Mouse (Mus musculus): ENCODE data around the gene Ccr5.
"Not testable (repeated sequence)": the region's sequence is repeated elsewhere in the genome, so short reads cannot be mapped to it uniquely, and the experiment has no call there.

Gene Ccr5

DNA sequence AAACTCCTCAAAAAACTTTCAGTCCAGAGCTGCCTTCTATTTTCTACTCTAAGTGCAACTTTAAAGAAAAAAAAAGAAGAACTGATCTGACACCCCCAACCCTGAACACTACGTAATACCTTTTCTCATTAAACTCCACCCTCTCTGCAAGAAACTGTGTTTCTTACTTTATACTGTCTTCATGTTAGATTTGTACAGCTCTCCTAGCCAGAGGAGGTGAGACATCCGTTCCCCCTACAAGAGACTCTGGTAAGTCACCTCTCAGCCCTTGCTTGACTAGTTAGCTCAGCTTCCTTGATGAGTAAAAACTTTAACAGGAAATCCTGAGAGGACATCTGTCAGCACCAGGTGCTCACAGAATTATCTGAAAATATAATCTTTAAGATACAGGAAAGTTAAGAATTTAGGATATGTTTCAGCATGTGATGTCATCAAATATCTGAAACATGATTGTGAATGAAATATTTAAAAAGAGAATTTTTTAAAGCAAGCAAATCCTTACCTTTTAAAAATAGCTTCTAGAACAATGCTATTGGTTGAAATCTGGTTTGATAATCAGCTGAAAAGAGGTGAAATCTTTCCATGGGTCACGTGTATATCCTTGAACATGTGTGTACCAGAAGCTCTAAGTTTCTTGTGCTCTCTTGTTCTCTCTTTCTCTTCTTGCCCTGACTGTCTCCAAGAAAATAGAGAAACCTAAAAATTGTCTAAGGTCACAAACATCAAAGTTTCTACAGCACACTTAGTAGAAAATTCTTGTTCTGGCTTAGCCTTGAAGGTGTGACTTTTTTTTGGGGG, at the start of gene Ccr5:
Ccr5 (plus strand) TSS at position 157 of the 798 bp plus-strand sequence.
- DNase-seq = no peak

DNA sequence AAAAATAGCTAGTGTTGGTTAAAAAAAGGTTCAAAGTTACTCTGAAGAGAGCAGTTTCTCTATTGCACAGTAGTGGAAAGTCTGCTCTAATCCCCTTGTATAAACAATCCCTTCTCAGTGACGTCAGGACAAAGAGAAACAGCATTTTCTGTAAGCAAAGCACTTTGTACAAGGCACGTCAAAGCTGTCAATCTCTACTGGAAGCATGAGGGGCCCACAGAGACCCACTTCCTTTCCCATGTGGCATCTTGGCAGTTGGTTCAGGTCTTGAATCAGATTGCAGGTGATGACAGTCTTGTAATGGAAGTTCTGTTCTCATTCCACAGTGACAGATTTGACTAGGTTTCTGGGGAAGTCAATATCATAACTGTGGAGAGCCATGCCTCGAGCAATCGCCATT, 41.5 kb upstream of the Ccr5 start:
- DNase-seq = no peak

DNA sequence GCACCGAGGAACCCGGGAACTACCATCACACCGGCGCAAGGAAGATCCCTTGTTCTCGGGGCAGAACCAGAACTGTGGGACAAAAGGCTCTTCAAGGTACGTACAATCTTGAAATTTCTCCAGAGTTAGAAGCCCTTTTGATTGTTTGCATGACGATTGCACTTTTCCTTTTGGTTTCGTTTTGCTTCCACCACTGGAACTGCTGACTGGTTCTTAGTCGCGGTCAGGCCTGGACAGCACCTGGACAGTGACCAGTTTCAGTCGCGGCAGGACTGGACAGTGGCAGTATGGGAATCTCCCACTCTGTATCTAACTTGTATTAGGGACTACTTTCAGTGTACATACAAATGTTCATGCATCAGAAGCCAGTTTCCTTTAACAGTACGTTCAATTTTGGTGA, 40.9 kb upstream of the Ccr5 start:
- not testable (repeated sequence) for DNase-seq

DNA sequence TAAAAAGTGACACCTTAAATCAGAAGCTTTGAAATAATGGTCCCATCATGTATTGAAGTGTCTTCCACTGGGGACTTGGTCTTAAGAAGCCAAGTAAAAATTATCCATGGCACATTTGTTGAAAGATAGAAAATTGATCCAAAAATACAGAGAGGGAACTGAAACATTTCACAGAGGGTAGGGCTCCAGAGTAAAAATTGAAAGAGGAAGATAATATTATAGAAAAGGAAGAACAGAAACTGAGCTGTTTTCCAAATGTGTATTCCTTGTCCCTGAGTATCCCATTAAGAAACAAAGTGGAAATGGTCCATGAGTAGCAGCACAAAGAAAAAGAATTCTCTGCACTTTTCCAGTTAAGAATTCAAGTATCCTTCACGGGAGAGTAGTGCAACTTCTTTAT, 30.9 kb upstream of the Ccr5 start:
- DNase-seq = no peak

DNA sequence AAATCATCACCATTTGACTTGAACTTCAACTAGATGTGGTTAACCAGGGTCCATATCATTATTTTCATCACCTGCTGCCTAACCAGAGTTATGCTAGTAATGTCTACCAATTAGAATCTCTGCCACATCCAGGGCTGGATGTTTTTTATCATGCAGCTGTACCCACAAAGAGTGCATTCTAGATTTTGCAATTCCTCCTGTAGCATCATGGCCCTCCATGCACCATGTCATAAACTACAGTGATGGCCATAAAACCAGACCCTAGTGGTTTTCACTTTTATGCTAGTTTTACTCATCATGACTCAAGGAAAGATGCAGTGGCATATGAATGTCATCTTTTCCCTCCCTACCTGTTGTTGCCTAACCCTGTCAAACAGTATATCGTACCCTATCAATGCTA, 22.2 kb upstream of the Ccr5 start:
- no peak for DNase-seq

DNA sequence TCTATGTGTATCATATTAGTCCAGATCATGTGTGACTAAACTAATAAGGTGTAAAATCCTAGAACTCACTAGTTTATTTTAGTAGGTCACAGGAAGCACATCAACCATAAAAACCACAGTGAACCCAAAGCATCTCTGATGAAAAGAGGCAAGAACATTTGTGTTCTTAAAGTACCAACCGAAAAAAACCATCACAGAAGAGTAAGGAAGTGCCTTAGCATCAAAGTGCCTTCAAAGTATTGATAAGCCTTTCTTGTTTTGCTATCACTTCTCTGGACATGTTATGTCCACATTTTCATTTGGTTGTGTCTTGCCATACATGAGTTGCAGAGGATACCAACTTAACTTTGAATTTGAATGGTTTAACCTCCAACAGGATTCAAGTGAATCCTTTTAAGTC, 21.0 kb upstream of the Ccr5 start:
- no peak for DNase-seq

DNA sequence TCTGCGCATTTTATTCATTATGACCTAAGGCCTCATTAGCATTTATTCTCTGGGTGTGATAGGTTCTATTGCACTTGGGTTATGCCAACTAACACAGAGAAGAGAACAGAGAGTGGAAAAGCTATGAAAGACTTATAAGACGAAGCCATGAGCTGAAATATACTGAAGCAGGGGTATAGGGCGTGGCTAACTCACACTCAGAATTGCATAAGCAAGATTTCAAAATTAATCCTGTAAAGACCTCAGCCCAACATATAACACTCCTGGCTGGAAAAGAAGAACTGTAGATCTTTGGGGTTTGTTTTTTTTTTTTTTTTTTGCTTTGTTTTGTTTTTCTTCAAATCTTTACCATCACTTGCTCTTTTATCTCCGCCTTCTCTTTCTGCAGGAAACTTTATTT, 19.6 kb upstream of the Ccr5 start, which contains the start of gene Ccr2:
Ccr2 (plus strand) TSS at position 228 of the 400 bp plus-strand sequence.
- no peak for DNase-seq

DNA sequence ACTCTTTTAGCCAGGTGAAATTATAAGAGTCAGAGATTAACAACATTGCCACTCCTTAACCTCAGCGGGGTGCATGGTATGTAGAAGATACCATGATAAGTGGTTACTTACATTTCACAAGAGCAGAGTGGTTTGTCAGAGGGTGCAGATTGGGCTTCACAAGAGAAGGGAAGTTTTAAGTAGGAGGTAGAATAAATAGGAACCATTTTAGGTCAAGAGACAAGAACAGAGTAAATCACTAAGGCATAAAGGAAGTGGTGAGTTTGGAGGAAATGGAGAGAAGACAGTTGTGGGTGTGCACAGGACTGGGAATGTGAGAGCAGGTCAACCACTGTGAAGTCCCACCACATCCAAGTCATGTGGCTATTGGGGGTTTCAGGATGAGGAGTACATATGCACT, 18.1 kb upstream of the Ccr5 start:
- no peak for DNase-seq

DNA sequence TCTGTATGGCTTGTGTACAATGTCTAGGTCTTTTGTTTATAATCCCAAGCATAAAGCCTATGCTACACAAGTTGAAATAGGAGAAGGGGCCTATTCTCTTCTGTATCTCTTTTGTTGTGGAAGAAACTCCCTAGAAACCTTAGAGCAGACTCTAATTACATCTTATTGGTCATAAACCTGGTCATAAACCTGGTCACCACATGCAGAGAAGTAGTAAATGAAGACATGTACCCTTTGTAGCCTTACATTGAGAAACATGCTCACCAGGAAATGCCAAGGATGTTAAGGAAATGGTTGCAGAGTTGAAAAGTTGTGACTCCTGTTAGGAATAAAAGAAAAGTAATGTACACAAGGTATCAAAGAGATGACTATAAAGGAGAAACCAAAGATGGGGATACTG, 16.1 kb upstream of the Ccr5 start:
- DNase-seq = no peak

DNA sequence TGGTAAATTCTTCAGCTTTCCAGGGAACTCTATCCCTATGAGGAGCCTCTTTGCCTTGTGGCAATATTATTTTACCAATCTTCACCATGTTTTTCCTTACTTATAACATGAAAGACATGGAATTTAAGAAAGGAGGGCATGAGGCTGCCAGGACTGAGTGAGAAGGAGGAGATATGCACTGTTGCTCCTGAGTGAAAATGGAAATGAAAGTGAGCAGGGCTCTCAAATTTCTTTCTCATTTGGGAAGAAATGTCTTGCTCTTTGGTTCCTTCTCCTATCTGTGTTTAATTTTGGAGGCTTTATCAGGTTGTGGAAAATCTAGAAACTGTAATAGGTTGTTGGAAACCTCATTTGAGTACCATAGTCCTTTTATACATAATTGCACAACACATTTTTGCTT, 14.1 kb upstream of the Ccr5 start:
- DNase-seq = no peak

DNA sequence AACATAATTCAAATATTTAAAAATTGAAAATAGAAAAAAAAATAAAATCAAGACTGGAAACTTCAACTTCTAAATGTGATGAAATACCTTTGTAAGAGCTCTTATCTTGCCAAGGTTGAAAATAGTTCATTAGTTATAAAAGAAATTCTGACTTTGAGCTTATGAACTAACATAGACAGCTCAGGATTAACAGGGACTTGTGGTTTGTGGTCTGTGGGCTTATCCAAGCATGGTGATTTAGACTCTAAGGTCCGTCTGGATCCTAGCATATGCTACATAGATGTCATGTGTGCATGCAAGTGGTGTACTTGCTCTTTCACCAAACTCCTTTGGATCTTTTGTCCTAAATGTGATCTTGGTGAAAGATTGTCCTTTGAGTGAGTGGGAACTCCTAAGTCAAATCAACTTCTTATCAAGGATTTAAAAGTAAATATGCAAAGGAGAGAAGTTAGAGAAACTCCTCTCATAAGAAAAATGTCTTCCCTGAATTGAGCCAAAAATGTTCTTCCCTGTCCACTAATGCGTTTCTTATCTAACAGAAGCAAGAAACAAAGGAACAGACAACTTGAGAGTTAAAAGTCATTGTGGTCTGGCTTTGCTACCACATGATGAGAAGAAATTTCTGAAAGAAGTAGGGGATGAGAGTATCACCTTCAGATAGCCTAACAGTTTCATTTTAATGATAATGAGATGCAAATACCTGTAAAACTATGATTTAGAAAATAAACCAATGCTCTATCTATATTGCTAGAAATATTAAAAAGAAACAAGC, 12.8 kb upstream of the Ccr5 start:
- no peak for DNase-seq

DNA sequence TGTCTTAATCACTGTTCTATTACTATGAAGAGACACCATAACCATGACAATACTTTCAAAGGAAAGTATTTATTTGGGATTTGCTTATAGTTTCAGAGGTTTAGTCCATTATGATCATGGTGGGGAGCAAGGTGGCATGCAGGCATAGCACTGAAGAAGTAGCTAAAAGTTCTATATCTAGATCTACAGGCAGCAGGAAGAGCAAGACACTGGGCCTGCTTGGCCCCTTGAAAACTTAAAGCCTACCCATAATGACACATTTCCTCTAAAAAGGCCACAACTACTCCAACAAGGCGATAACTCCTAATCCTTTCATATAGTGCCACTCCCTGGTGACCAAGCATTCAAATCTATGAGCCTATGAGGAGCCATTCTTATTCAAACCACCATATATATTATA, 9.3 kb upstream of the Ccr5 start:
- no peak for DNase-seq

DNA sequence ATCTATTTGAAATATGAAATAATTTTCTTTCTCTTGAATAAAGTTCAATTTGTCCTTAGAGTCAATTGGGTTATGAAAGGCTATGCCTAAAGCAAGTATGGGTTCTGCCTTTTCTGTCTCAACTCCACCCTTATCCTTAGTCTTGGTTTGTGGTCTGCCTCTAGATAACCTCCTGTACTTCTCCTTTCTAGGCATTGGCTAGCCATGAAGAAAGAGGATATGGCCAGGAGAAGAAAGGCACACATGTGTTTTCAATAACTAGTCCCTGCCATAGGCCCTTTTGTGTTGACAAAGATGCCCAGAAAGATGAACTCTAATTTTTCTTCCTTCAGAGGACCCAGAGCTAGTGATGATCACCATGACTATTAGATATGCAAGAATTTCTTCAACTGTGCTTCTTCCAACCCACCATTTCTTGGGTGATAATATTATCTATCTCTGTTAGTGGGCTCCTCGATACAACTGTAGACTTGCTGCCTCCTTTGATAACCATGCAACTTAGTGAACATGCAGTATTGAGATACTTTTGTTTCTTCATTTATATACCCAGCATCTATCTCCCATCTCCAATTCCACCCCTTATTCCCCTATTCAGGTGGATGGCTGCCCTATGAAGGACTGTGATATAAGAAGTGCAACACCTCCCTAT, 8.6 kb upstream of the Ccr5 start:
- DNase-seq = no peak

DNA sequence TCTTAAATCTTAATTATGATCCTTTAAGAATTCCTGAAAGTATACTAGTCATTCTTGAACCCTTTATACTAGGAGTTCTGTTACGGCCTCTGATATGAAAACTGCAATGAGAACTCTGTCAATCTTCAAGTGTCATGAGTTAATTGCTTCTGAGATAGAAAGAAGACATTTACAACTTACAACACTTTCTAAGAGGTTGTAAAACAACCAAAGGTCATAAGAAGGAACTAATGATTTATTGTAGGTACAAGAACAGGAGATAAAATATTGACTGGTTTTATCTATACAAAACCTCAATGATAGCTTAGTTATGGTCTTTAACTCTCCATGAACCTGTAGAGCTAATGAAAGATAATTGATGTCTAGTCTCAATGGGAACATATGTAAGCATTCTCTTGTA, 7.6 kb upstream of the Ccr5 start:
- no peak for DNase-seq

DNA sequence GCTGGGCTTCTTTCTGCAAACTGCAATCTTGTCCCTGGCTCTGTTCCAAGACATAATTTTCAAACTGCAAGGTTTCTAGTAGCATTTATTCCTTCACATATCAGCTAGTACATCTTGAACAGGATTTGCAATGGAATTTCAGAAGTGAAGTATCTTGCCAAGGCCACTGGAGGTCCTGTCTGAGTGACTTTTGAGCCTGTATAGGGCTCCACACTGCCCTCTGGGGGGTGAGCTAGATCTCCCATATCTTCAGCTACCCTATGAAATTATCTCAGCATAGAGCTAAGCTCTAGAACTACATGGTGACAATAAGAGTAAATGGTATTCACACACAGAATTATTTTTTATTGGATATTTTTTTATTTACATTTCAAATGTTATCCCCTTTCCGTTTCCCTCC, 2.9 kb upstream of the Ccr5 start:
- no peak for DNase-seq

DNA sequence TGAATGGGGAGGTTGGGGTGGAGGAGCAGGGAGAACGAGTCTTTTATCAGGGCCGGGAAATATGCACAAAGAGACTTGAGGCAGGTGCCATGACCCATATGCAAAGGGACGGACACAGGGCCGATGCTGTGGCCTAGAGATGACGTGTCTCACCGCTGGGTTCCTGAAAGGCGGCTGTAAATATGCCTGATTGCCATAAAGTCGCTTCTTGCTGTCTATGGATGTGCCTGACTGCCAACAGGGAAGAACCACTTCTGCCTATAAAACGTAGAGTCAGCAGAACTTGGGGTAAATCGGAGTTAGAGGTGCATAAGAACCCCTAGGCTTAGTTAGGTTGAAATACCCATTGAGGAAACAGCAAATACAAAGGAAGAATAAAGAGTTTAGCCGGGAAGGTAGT, 4.2 kb downstream of the Ccr5 start:
- no peak for DNase-seq

DNA sequence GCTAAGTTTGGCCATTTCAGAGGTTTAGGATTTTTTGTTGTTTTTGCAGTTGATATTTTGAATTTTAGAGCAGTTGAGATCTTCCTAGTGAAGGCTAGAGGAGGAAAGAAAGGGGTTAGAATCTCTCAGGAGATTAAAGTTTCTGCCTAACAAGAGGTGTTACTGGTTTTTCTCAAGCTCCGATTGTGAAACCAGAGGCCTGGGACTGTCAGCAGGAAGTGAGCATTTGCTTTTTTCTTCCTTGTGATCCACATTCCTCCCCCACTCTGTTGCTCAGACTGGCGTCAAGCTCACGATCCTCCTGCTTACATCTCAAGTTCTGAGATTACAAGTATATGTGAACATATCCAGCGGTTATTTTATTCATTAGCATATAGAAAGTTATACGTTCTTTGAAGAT, 5.0 kb downstream of the Ccr5 start:
- no peak for DNase-seq

DNA sequence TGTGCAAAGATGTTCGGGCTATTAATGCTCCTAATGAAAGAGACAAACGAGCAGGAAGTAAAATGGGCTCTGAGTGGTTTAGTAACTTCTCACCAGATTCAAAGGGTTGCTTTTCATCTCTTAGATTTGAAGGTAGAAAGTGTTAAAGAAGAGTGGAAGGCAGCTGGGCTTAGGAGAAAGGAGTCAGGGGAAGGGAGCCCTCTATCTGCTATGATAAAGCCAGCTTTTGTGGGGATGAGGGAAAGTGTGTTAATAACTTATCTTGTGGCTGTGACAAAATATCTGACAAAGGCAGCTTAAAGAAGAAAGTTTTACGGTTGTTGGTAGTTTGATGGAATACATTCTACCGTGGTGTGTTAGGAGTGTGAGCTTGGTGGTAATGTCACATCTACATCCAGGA, 6.1 kb downstream of the Ccr5 start:
- DNase-seq = no peak

DNA sequence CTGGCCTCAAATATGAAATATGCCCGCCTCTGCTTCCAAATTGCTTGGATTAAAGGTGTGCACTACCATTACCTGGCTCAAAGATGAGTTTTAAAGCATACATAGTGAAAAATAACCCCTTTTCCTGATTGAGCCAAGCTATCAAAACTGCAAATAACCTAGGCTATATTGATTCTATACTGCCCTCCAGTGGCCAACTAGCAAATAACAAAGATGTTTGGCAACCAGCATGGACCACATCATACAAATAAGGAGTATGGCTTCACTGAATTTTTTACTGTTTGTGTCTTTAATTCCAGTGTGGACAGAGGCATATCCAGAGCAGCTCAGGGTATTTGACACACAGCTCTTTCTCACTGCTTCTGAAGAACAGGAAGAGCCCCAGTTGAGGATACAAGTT, 7.0 kb downstream of the Ccr5 start:
- no peak for DNase-seq

DNA sequence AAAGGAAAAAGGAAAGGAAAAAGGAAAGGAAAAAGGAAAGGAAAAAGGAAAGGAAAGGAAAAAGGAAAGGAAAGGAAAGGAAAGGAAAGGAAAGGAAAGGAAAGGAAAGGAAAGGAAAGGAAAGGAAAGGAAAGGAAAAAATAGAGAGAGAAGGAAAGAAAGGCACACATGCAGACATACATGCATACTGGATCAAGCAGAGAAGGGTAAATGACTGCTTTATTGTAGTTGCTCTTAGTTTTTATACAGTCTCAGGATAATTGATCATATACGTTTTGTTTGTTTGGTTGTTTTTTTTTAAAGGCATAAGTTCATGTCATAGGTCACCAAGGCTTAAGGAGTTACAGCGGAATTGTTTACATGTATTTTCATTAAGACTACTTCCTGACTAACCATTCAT, 11.6 kb downstream of the Ccr5 start:
- not testable (repeated sequence) for DNase-seq

DNA sequence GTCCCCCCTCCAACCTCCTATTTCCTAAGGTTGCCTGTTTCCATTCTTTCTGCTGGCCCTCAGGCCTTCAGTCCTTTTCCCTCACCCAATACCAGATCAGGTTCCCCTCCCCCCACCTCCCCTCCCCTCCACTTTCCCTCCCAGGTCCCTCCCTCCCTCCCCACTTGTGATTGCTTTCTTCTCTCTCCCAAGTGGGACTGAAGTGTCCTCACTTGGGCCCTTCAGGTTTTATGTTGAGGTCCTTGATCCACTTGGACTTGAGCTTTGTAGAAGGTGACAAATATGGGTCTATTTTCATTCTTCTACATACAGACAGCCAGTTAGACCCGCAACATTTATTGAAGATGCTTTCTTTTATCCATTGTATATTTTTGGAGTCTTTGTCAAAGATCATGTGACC, 13.6 kb downstream of the Ccr5 start:
- not testable (repeated sequence) for DNase-seq

DNA sequence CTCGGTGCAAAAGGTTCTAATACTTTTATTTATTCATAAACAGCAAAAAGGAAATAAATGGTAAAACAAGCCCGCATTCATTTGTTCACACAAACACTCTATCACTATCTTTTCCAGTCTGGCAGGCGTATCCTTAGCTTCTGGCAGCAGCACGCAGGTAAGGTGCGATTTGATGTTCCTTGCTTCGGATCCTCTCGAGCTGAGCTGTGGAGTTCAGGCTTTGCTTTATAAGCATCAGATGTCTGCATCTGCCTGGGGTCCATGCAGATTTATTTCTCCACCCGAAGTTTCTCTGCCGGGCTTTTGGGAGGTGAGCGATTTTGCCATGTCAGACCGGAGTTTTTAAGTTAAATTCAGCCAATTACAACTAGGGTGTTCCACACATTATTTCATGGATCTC, 16.3 kb downstream of the Ccr5 start:
- DNase-seq = no peak

DNA sequence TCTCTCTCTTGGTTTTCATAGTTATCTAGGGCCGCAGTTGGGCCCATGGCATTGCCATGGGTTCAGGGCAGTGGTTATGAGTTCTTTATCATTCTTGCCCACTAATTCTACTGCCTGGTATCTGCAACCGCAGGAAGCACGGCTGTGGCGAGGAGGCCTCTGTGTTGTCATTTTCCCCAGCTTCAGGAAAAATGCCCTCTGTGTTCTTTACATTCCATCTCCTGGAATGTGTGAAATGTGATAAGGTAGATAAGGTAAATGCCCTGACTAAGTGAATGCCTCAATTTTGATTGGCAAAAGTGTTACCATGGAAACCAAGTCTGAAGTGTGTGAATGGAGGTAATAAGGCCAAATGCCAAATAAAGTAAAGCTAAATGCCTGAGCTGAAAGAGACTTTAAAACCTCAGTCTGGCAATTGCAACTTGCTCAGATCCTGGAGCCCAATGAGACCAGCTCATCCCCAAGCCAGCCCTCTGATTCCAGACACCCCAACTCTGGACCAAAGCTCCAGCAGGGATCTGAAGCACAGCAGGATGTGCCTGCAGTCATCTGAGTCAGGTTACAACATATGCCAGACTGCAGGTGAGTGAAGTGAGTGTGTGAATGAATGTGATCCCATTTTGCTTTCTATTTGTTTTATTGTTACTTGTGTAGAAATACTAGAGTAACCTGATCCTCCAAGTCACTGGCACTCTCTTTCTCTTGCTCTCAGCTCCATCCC, 16.9 kb downstream of the Ccr5 start:
- DNase-seq = no peak

Data from cerebellum, adult 9-11 months (tissue).